Mouse (Mus musculus): ENCODE data around the gene Zfp800. TPM values are rescaled to one million over a fixed set of nuclear protein-coding genes. Genes with fewer than 3 reads are reported as not detected.
A peak's percentile ranks its signal among the peaks of the same experiment; 100 is the strongest.

Gene Zfp800
- polyA plus RNA-seq, 1 experiment from 2014 or later = 27.1 TPM

- H3K9me3 ChIP-seq (ENCODE audit: control insufficient read depth, low read length) = no peaks in the 10 kb centered on the region
- no peak for ATAC-seq (ENCODE audit: low FRiP score, low TSS enrichment)
These were observed 27.7 kb downstream of the Zfp800 start for GRCm38 (mm10) chr6:28369966-28370683.

DNA sequence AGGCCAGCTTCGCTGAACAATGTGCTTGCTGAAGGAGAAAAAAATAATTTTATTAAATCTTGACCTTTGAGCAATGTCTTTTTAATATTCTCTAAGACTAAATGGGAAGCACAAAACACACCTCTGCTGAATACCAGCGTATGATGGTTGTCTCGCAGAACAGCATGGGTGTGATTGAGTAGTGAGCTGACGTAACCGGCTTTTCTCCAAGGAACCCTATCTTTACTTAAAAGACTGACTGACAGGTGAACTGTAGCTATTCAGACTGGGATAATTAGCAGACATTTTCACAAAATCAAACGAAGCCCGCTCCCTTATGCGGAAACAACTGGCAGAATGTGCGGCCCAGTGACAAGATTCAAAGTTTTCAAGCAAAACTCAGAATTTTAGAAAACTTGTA, 30.2 kb downstream of the Zfp800 start:
- no peaks in the 10 kb centered on the region for H3K36me3 ChIP-seq (ENCODE audit: control insufficient read depth, insufficient read depth, low read length)
- H3K9me3 ChIP-seq (ENCODE audit: control insufficient read depth, low read length) = no peaks in the 10 kb centered on the region
- H3K9ac ChIP-seq (replicated peaks; ENCODE audit: low read length) = no peak overlapping the region
- H3K4me3 ChIP-seq (replicated peaks; ENCODE audit: low read depth, low read length) = no peak overlapping the region
- ATAC-seq (ENCODE audit: low FRiP score, low TSS enrichment) = no peak
- H3K27me3 ChIP-seq (ENCODE audit: control insufficient read depth, insufficient read depth, low read length) = no peaks in the 10 kb centered on the region
- H3K4me2 ChIP-seq (ENCODE audit: low read length) = no peak overlapping the region
- no peak for DNase-seq
- no peak overlapping the region for H3K27ac ChIP-seq (replicated peaks; ENCODE audit: low read depth, low read length)
- H3K4me1 ChIP-seq (ENCODE audit: control insufficient read depth, insufficient read depth, low read length) = no peaks in the 10 kb centered on the region
- 89% methylated on average over 9 of the region's 9 CpGs for WGBS

More at GRCm38 (mm10) chr6:28369966-28370683, 27.7 kb downstream of the Zfp800 start:
- Histone ChIP-seq H3K4me3 (replicated peaks; ENCODE audit: low read depth, low read length) (no peak overlapping the region), H3K27ac (replicated peaks; ENCODE audit: low read depth, low read length) (no peak overlapping the region), H3K4me2 (ENCODE audit: low read length) (no peak overlapping the region), H3K36me3 (ENCODE audit: control insufficient read depth, insufficient read depth, low read length) (no peaks in the 10 kb centered on the region), H3K4me1 (ENCODE audit: control insufficient read depth, insufficient read depth, low read length) (no peaks in the 10 kb centered on the region), H3K27me3 (ENCODE audit: control insufficient read depth, insufficient read depth, low read length) (no peaks in the 10 kb centered on the region), H3K9ac (replicated peaks; ENCODE audit: low read length) (no peak overlapping the region)
- WGBS = 91% methylated on average over 6 of the region's 6 CpGs
- no peak for DNase-seq

GRCm38 (mm10) chr6:28351066-28351465, 46.7 kb downstream of the Zfp800 start:
- no peak overlapping the region for H3K27ac ChIP-seq (replicated peaks; ENCODE audit: low read depth, low read length)
- no peaks in the 10 kb centered on the region for H3K36me3 ChIP-seq (ENCODE audit: control insufficient read depth, insufficient read depth, low read length)
- H3K9me3 ChIP-seq (ENCODE audit: control insufficient read depth, low read length) = no peaks in the 10 kb centered on the region
- no peaks in the 10 kb centered on the region for H3K4me1 ChIP-seq (ENCODE audit: control insufficient read depth, insufficient read depth, low read length)
- no peak overlapping the region for H3K4me2 ChIP-seq (ENCODE audit: low read length)
- no peak for ATAC-seq (ENCODE audit: low FRiP score, low TSS enrichment)
- DNase-seq = no peak
- H3K9ac ChIP-seq (replicated peaks; ENCODE audit: low read length) = no peak overlapping the region
- H3K27me3 ChIP-seq (ENCODE audit: control insufficient read depth, insufficient read depth, low read length) = no peaks in the 10 kb centered on the region
- 62% methylated on average over 3 of the region's 3 CpGs for WGBS
- no peak overlapping the region for H3K4me3 ChIP-seq (replicated peaks; ENCODE audit: low read depth, low read length)

GRCm38 (mm10) chr6:28345677-28346076, 52.1 kb downstream of the Zfp800 start:
- no peaks in the 10 kb centered on the region for H3K4me1 ChIP-seq (ENCODE audit: control insufficient read depth, insufficient read depth, low read length)
- H3K4me3 ChIP-seq (replicated peaks; ENCODE audit: low read depth, low read length) = no peak overlapping the region
- no peak overlapping the region for H3K4me2 ChIP-seq (ENCODE audit: low read length)
- no peaks in the 10 kb centered on the region for H3K36me3 ChIP-seq (ENCODE audit: control insufficient read depth, insufficient read depth, low read length)
- no peak overlapping the region for H3K9ac ChIP-seq (replicated peaks; ENCODE audit: low read length)
- H3K27ac ChIP-seq (replicated peaks; ENCODE audit: low read depth, low read length) = no peak overlapping the region
- ATAC-seq (ENCODE audit: low FRiP score, low TSS enrichment) (no peak), DNase-seq (no peak)
- no peaks in the 10 kb centered on the region for H3K9me3 ChIP-seq (ENCODE audit: control insufficient read depth, low read length)
- H3K27me3 ChIP-seq (ENCODE audit: control insufficient read depth, insufficient read depth, low read length) = no peaks in the 10 kb centered on the region

- H3K9me3 ChIP-seq (ENCODE audit: control insufficient read depth, low read length) = no peaks in the 10 kb centered on the region
- no peaks in the 10 kb centered on the region for H3K27me3 ChIP-seq (ENCODE audit: control insufficient read depth, insufficient read depth, low read length)
- DNase-seq = peak; percentile 45
- 39% methylated on average over 7 of the region's 7 CpGs for WGBS
- no peak overlapping the region for H3K4me2 ChIP-seq (ENCODE audit: low read length)
- no peaks in the 10 kb centered on the region for H3K4me1 ChIP-seq (ENCODE audit: control insufficient read depth, insufficient read depth, low read length)
- H3K36me3 ChIP-seq (ENCODE audit: control insufficient read depth, insufficient read depth, low read length) = no peaks in the 10 kb centered on the region
- H3K9ac ChIP-seq (replicated peaks; ENCODE audit: low read length) = no peak overlapping the region
- no peak overlapping the region for H3K27ac ChIP-seq (replicated peaks; ENCODE audit: low read depth, low read length)
- H3K4me3 ChIP-seq (replicated peaks; ENCODE audit: low read depth, low read length) = no peak overlapping the region
- no peak for ATAC-seq (ENCODE audit: low FRiP score, low TSS enrichment)
These were observed 52.6 kb downstream of the Zfp800 start for GRCm38 (mm10) chr6:28345181-28345580.

GRCm38 (mm10) chr6:28342863-28343262, 54.9 kb downstream of the Zfp800 start:
- whole genome bisulfite sequencing = 94% methylated on average over 5 of the region's 5 CpGs
- Histone ChIP-seq H3K27me3 (ENCODE audit: control insufficient read depth, insufficient read depth, low read length) (no peaks in the 10 kb centered on the region), H3K4me1 (ENCODE audit: control insufficient read depth, insufficient read depth, low read length) (no peaks in the 10 kb centered on the region), H3K4me3 (replicated peaks; ENCODE audit: low read depth, low read length) (no peak overlapping the region), H3K4me2 (ENCODE audit: low read length) (no peak overlapping the region), H3K9ac (replicated peaks; ENCODE audit: low read length) (no peak overlapping the region), H3K9me3 (ENCODE audit: control insufficient read depth, low read length) (no peaks in the 10 kb centered on the region), H3K27ac (replicated peaks; ENCODE audit: low read depth, low read length) (no peak overlapping the region), H3K36me3 (ENCODE audit: control insufficient read depth, insufficient read depth, low read length) (no peaks in the 10 kb centered on the region)
- ATAC-seq (ENCODE audit: low FRiP score, low TSS enrichment) (no peak), DNase-seq (no peak)

DNA sequence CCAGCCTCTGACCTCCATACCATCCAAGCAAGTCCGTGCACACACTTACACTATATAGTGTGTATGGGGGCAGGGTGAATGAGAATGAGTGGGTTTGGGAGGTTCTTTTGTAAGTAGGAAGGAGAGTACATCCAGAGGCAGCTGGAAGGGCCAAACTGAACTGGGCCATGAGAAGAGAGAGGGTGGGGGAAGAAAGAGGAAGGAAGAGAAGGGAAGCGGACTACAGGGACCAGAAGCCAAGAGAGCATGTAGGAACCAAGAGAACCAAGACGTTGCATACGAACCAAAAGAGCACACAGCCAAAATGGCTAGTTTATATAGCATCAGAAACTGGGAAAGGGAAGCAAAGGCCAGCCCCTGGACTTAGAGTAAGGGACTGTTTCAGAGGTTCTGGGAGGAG, 56.6 kb downstream of the Zfp800 start:
- Histone ChIP-seq H3K4me1 (ENCODE audit: control insufficient read depth, insufficient read depth, low read length) (no peaks in the 10 kb centered on the region), H3K27ac (replicated peaks; ENCODE audit: low read depth, low read length) (no peak overlapping the region), H3K4me2 (ENCODE audit: low read length) (no peak overlapping the region), H3K36me3 (ENCODE audit: control insufficient read depth, insufficient read depth, low read length) (no peaks in the 10 kb centered on the region), H3K9me3 (ENCODE audit: control insufficient read depth, low read length) (no peaks in the 10 kb centered on the region), H3K27me3 (ENCODE audit: control insufficient read depth, insufficient read depth, low read length) (no peaks in the 10 kb centered on the region), H3K4me3 (replicated peaks; ENCODE audit: low read depth, low read length) (no peak overlapping the region), H3K9ac (replicated peaks; ENCODE audit: low read length) (no peak overlapping the region)
- 94% methylated on average over 4 of the region's 4 CpGs for WGBS
- ATAC-seq (ENCODE audit: low FRiP score, low TSS enrichment) (no peak), DNase-seq (no peak)

GRCm38 (mm10) chr6:28339410-28339809, 58.4 kb downstream of the Zfp800 start:
- H3K4me3 ChIP-seq (replicated peaks; ENCODE audit: low read depth, low read length) = no peak overlapping the region
- H3K4me1 ChIP-seq (ENCODE audit: control insufficient read depth, insufficient read depth, low read length) = no peaks in the 10 kb centered on the region
- WGBS = 91% methylated on average over 5 of the region's 5 CpGs
- H3K9me3 ChIP-seq (ENCODE audit: control insufficient read depth, low read length) = no peaks in the 10 kb centered on the region
- DNase-seq (peak; percentile 14), ATAC-seq (ENCODE audit: low FRiP score, low TSS enrichment) (no peak)
- no peaks in the 10 kb centered on the region for H3K27me3 ChIP-seq (ENCODE audit: control insufficient read depth, insufficient read depth, low read length)
- no peak overlapping the region for H3K9ac ChIP-seq (replicated peaks; ENCODE audit: low read length)
- no peak overlapping the region for H3K27ac ChIP-seq (replicated peaks; ENCODE audit: low read depth, low read length)
- no peaks in the 10 kb centered on the region for H3K36me3 ChIP-seq (ENCODE audit: control insufficient read depth, insufficient read depth, low read length)
- no peak overlapping the region for H3K4me2 ChIP-seq (ENCODE audit: low read length)

GRCm38 (mm10) chr6:28333696-28334095, 64.1 kb downstream of the Zfp800 start:
- DNase-seq (no peak), ATAC-seq (ENCODE audit: low FRiP score, low TSS enrichment) (peak; percentile 50)
- Histone ChIP-seq H3K9me3 (ENCODE audit: control insufficient read depth, low read length) (no peaks in the 10 kb centered on the region), H3K27me3 (ENCODE audit: control insufficient read depth, insufficient read depth, low read length) (no peaks in the 10 kb centered on the region), H3K4me3 (replicated peaks; ENCODE audit: low read depth, low read length) (no peak overlapping the region), H3K27ac (replicated peaks; ENCODE audit: low read depth, low read length) (no peak overlapping the region), H3K4me2 (ENCODE audit: low read length) (no peak overlapping the region), H3K36me3 (ENCODE audit: control insufficient read depth, insufficient read depth, low read length) (no peaks in the 10 kb centered on the region), H3K9ac (replicated peaks; ENCODE audit: low read length) (no peak overlapping the region), H3K4me1 (ENCODE audit: control insufficient read depth, insufficient read depth, low read length) (peaks cover 7% of the 10 kb centered on the region; the same call in 1 of the 2 replicates)
- WGBS = 87% methylated on average over 5 of the region's 5 CpGs

Data from midbrain, embryonic 14.5 days (tissue).